Mouse (Mus musculus): ENCODE measurements at regions not wholly inside any gene's neighbourhood (a gene's known extent, or its start where the extent isn't known, plus 50 kb on each side); places are given as distances from the start of the nearest gene placed in this dataset.
A peak's percentile ranks its signal among the peaks of the same experiment; 100 is the strongest.

DNA sequence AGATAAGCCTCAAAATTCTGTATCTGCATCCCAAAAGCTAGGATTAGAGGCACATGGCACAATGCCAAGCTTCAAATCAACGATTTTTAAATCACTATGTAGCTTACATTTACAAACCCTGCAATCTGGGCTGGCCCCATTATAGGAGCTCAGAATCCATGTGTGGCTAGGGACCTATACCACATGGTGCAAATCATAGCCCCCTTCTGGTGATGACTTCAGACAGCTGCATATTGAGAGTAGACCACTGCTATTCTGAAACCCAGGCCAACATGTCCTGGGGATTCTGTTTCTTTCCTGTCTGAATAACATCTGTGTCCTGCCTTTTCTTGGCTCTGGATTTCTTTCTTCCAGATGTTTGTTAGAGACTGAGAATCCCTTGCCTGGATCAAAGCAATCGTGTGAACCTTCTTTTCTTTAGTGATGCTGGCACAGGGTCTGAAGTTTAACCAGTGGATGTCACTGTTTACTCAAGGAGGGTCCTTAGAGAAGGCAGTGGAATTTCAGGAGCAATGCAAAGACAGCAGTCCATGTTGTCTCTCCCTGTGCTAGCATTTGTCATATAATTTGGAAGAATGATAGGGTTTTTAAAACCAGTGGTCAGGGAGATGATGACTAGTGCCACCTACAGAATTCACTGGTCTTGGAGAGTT is 171.7 kb upstream of the Ghitm start:
- DNase-seq = no peak
- intact Hi-C loops (cut with DNase I; ENCODE audit: low total_unique reads) = no loop called here

- intact Hi-C loops (cut with DNase I; ENCODE audit: low total_unique reads) = no loop called here
- no peak for DNase-seq
Observed at GRCm38 (mm10) chr14:37298631-37299030, 163.6 kb upstream of the Ghitm start.

DNA sequence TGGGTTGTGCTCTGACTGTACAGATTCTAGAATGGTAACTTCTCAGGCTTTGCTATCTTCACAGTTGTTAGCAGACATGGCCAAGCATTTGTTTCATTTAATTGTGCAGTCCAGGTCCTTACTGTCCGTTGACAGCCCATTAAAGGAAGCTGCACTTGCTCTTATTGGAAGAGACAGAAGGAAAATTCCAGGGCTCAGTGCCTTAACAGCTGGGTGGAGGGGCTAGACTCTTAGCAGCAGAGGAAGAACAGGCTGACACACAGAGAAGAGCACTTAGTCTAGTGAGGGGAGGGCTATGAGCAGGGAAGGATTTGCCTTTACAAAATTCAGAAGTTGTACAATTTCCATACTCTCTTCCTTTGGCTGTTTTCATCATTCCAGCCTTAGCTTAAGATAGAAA is 161.5 kb upstream of the Ghitm start:
- no peak for DNase-seq
- intact Hi-C loops (cut with DNase I; ENCODE audit: low total_unique reads) = no loop called here

- DNase-seq = no peak
- intact Hi-C loops (cut with DNase I; ENCODE audit: low total_unique reads) = no loop called here
Observed at GRCm38 (mm10) chr14:37292084-37292860, 157.2 kb upstream of the Ghitm start.

- intact Hi-C loops (cut with DNase I; ENCODE audit: low total_unique reads) = no loop called here
- no peak for DNase-seq
Observed at GRCm38 (mm10) chr14:37284391-37284790, 149.3 kb upstream of the Ghitm start.

DNA sequence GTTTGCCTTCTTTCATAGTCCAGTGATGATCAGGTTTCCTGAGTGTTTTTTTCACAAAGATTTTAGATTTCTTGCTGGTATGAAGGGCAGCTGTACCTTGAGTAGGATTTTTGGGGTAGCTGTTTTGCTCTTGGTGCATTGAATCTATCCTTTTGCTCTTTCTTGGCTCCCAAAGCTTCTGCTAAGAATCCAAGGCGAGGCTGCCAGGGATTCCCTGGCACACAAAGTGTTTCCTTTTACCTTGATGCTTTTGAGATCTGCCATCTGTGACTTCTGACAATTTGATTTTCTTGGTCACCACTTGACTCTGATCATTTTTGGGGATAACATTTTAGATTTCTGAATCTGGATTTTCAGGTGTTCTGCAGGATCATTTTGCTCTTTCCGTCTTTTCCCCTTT is 144.3 kb upstream of the Ghitm start:
- no peak for DNase-seq
- intact Hi-C loops (cut with DNase I; ENCODE audit: low total_unique reads) = no loop called here

DNA sequence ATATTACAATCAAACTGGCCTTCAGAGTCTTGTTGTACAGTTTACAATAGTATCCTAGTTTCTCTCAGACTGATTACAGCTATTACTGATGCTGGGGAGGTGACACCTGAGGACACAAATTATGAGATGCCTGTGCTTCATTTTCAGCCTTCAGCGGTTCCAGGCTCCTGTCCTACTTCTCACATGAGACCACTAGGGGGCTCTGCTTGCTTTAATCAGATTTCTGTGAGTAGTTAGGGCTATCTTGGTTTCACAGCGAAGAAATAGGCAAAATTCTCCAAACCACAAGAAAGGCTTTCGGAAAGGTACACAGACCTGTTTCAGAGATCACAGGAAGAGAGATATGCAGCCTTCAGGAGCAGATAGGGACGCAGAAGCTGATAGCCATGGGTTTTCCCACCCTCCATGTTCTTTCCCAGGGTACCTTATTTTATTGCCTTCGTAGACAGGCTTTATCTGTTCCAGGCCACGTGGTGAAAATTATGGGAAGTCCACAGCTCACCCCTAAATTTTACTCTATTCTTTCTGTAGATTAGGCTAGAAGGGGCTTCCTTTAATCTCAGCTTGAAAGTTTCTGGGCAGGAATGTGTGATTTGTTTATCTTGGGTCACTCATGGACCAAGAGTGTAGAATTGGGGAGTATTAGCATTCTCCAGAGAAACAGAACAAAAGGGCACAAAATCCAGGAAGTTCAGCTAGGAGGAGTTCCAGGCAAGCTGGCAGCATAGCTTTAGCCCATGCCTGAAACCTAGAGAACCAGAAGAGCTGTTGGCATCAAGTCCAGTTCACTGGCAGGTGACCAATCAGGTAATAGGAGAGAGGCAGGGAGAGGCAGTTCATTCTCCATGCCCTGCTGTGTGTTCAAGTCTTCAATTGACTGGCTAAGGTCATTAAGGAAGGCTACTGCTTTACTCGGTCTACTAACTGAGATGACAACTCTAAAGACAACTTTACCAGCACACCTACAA is 141.9 kb upstream of the Ghitm start:
- intact Hi-C loops (cut with DNase I; ENCODE audit: low total_unique reads) = no loop called here
- no peak for DNase-seq

- intact Hi-C loops (cut with DNase I; ENCODE audit: low total_unique reads) = no loop called here
- no peak for DNase-seq
Observed at GRCm38 (mm10) chr14:37272063-37272462, 137.0 kb upstream of the Ghitm start.

DNA sequence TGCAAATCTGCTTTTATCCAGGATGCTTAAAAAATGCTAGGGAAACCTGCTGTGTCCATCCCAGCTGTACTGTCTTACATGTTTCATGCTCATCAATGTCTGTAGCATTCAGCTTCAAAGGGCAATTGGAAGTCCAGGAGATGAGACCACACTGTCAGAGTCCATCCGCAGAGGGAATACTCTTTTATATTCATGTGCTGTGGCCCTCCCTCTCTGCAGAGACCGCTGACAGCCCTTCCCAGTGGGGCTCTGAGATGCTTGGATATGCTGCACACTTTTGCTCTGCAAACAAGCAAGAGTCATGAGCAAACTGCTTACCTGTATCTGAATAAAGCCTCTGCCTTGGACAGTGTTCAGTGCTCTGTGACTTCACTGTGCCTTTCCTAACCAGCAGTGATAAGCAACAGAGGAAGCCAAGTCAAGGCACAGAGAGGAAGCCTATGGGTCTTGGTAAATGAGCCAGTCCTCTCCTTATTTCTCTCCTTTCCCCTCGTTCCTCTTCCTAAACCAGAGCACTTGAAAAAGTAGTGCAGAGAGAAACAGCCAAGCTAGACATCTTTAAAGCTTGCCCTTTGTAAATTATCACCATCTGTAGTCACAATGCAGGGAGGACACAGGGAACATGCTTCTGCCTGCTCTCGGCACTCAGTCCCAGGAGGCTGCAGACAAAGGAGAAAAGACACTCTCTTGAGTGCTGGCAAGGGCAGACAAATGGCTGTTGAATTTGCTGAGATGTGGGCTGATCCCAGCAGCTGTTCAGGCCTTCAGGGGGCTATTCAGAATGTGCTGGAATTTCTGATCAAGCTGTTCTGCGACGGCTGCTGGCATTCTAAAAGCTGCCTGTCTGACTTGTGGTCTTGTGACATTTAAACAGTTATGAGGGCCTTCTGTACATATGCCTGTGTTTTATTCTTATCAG is 136.2 kb upstream of the Ghitm start:
- DNase-seq = no peak

DNA sequence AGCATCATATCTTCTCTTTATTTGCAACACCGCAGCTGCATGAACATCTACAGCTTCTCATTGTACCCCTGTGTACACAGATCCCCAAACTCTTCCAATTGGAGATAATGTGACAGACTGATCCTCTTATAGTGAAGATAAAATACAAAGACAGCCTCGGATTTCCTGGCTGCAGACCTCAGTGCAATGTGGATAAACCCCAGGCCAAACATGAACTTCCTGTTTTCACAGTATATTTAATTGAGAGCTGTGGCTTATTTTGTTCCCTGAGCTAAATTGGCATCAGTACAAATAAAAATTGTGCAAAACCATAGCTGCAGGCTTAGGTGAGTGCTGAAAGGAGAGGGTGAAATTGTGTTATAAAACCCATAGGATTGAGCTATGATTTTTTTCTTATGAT is 134.8 kb upstream of the Ghitm start:
- intact Hi-C loops (cut with DNase I; ENCODE audit: low total_unique reads) = no loop called here
- no peak for DNase-seq

More for the DNA sequence above, 136.2 kb upstream of the Ghitm start:
- intact Hi-C loops (cut with DNase I; ENCODE audit: low total_unique reads) = no loop called here

- peak; percentile 56 for DNase-seq
- intact Hi-C loops (cut with DNase I; ENCODE audit: low total_unique reads) = no loop called here
Observed at GRCm38 (mm10) chr14:37238632-37239032, 103.6 kb upstream of the Ghitm start.

- DNase-seq = no peak
- intact Hi-C loops (cut with DNase I; ENCODE audit: low total_unique reads) = no loop called here
Observed at GRCm38 (mm10) chr14:37237191-37237590, 102.1 kb upstream of the Ghitm start.

GRCm38 (mm10) chr14:37208256-37208655 is 73.2 kb upstream of the Ghitm start:
- intact Hi-C loops (cut with DNase I; ENCODE audit: low total_unique reads) = no loop called here
- no peak for DNase-seq

DNA sequence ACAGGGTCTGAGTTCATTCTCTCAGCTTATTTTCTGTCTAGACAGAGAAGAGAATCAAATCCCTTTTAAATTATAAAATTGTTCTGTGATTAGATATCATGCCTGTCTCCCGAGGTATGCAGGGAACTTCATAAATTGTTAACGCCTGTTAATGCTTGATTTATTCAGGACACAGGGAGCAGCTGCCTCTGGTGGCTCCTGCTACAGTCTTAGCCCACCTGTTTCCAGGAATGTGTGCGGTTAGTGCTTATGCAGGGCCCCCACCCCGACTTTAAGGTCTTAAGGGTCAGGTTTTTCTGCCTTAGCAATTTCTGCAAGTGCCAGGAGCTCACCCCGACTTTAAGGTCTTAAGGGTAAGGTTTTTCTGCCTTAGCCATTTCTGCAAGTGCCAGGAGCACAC is 54.7 kb upstream of the Ghitm start:
- DNase-seq = no peak
- intact Hi-C loops (cut with DNase I; ENCODE audit: low total_unique reads) = no loop called here

Measured in gastrocnemius, postnatal 14 days (tissue).